Mouse (Mus musculus) gastrocnemius, postnatal 25 days (tissue): Measurements from ENCODE around the gene Best3. TPM values are rescaled to one million over a fixed set of nuclear protein-coding genes. Genes with fewer than 3 reads are reported as not detected.

Experiments used
- DNase-seq: peaks from one replicate; pipeline ENCODE4 v3.0.0; 2022
- long read RNA-seq, 2 experiments: library from polyadenylated mRNA; stranded (forward); transcript quantifications; one replicate each; pipeline ENCODE4 v2.0.0; 2021
- total RNA-seq, 2 experiments: library from RNA; stranded (reverse); gene quantifications; 1 replicate in 1 of 2; 2 replicates in 1 of 2; pipeline ENCODE4 v1.2.3; 2021

The Best3 gene
- total RNA-seq = 10 to 100 TPM; 18.2 to 18.6 TPM
- long read RNA-seq, experiment 1 = 0 reads
- long read RNA-seq, experiment 2, partial matches to known transcripts = 0 of 2 reads
- long read RNA-seq, experiment 2, other reads (novel, unspliced or antisense) = 2 of 2 reads

- no peak for DNase-seq
Measured at GRCm38 (mm10) chr10:116986264-116987082, at the start of gene Best3. Gene Best3 (plus strand): TSS chr10:116986314.

- no peak for DNase-seq
Measured at GRCm38 (mm10) chr10:116943025-116943424, 43.1 kb upstream of the Best3 start.

GRCm38 (mm10) chr10:116944144-116944543 is 42.0 kb upstream of the Best3 start:
- no peak for DNase-seq

- no peak for DNase-seq
Measured at GRCm38 (mm10) chr10:116944940-116945339, 41.2 kb upstream of the Best3 start.

DNA sequence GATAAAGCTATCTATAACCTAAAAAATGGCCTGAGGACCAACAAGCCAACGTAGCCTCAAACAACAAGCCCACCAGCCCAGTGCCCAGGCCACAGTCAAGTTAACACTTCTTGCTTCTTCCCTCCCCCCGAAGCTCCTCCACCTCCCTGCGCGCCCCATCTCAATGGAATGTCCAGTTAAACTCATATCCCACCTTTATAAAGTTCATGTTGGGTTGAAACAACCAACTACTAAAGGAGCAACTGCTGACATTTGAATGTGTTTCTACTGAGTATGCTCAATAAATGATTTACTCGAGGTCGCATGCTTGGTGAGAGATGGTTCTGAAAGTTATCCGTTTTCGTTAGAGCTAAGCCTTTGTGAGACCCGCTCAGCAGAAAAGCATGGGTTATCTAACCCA is 37.7 kb upstream of the Best3 start:
- DNase-seq = no peak

DNA sequence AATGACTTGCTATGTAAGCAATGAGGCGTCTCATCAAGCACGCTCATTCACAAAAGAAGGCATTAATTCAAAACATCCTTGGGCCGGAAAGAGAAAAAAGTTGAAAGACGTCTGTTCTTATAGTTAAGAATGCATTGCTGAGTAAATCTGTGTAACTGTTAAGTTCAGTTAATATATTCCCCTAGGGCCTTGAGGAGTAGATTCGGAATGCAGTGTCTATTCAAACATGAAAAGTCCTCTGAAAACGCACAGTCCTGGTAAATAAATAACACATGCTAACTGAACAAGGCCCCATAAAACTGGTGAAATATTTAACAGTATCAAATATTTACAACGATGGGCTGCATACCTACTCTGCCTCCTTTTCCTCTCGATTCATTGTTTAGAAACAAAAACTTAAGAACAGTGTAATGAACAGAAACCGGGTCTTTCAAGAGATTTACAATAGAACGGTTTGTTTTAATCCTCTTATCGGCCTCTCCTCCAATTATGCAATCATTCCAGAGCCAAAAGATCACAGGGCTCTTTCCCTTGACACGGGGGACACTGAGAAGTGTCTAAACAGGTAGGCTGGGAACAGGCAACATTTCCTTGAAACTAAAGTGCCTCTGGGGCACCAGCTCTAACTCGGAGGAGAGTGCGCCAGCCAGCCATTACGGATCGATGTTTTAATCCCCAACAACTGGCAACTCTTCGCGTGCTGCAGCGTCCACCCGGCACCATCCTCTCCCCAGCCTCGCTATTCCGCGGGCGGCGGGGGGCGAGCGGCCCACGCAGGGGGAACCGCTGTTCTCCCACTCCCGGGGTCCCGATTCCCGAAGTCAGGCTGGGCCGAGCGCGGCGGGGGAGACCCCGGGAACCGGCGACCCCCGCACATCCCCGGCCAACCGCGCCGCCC is 36.8 kb upstream of the Best3 start:
- no peak for DNase-seq

DNA sequence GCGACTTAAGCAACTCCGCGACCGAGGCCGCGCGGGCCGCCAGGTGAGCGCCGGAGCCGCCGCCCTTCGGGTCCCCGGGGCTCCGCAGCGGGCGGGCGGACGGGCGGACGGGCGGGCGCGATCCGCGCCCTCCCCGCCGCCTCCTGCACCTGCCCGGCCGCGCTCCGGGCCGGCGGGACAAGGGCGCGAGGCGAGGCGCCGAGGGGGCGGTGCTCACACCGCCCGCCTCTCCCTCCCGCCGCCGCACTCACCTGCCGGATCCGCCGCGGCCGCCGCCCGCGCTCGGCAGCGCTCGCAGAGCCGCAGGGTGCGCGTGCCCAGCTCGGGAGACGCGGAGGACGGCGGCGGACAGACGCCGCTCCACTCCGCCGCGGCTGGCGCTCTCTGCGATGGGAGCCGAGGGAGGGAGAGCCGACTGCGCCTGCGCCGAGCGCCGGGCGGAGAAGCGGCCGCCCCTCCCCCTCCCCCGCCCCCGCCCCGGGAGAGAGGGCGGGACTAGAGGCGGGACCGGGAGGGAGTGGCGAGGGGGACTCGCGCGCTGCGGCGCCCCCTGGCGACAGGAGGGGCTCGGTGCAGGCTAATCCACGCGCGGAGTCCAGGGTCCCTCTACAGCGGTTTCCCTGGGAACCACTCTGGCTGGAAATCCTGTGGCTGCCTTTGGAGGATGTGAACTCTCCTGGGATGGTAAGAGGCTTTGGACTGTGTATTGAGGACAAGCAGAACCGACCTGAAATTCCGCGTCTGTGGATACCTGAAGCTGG is 35.9 kb upstream of the Best3 start, which contains the start of gene Rab3ip:
Rab3ip (minus strand) TSS at position 761 of the 761 bp plus-strand sequence.
- DNase-seq = peak; percentile 89

- no peak for DNase-seq
Measured at GRCm38 (mm10) chr10:116950886-116951285, 35.2 kb upstream of the Best3 start.

GRCm38 (mm10) chr10:116955191-116955590 is 30.9 kb upstream of the Best3 start:
- DNase-seq = no peak

GRCm38 (mm10) chr10:116956483-116957158 is 29.5 kb upstream of the Best3 start:
- DNase-seq = no peak

DNA sequence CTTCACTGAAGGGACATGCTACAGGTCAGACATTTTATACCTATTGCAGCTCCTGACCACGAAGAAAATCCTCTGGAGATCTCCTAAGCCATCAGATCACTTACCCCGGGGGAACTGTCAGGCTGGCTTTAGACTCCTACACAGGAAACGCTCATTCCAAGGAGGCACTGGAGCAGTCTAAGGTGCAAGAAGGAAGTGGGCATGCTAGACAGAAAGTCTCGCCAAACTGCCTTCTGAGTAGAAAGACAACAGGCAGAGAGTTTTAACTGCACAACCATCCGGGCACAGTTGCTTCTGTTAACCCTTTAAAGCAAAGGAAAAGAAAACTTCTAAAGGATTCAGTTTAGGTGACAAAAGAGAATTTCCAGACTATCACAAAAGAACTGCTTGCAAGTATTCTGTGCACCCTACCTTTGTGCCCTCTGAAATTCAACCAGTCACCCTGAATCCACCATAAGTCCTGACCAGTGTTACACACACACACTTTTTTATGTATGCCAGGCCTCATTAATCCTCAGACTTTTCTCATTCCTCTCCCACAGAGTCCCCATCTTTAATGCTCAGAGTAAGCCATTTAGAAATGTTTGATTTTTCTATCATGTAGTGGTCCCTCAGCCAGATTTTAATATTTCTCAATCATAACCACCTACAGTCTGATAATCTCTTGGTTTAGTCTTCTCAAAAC is 28.1 kb upstream of the Best3 start:
- no peak for DNase-seq

- DNase-seq = no peak
Measured at GRCm38 (mm10) chr10:116962152-116962551, 24.0 kb upstream of the Best3 start.

DNA sequence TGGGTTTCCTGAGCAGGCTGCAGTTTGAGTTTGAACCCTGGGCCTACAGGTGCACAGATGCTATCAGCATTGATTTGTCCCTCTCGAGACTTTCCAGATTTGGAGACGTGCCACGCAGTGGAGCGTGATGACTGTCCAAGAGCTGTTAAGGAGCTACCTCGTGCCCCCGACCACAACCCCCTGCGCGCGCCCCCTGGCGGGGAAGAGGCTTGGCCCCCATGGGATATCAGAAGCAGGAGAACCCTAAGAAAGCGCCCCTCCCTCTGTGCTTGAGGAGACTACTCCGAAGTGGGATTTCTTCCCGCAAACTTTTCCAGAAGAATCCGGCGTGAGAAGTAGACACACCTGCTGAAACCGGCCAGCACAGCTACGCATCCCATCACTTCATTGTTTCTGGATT is 23.3 kb upstream of the Best3 start:
- no peak for DNase-seq

GRCm38 (mm10) chr10:116964084-116964483 is 22.0 kb upstream of the Best3 start:
- no peak for DNase-seq

DNA sequence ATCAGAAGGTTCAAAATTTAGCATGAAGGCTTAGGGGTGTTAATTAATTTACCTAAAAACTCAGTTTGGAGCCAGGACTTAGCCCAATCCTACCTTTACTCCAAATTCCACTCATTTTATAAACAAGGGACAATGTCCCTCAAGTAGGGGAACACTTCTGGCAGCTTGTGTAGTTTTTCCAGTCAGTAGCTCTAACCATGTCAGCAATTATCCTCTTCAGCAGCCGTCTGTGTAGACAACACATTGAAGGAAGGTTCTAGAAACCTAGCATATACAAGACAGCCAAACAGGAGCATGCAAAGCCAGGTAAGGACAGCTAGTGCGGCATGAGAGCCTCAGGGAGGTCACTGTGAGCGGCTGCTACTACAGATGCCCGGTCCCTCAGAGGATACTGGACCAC is 21.5 kb upstream of the Best3 start:
- no peak for DNase-seq

DNA sequence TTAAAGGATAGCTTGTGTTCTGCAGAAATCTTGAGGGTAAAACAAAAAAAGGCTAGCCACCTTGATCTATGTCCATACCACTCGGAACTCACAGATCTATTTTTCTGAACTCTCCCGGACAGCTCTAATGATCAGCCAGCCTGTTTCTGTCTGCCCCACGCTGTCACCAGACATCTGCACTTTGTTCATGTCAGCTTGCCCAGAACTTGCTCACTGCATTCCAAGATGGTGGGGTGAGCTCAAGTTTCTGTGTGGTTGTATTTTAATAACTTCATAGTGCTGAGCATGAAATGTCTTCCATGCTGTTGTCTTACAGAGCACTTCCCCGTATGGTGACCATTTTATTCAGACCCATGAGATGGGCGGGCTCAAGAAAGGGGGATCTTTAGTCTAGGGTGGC is 20.8 kb upstream of the Best3 start:
- no peak for DNase-seq

DNA sequence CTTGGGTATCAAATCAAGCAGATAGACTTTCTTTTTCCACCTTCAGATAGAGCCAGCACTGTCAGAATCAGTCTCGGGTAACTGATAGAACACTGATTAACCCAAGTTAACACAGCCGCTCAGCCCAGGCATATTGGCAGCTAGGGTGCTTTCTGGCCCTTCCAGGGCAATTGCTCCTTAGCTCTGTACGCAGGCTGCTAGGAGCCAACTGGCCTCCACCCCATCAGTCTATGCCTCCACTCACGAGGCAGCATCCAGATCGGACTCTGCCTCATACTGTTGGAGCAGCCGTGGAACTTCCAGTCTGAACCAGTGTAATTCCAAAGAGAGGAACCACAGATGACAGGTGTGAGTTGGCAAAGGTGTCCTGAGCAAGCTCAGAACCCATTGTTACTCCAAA is 20.0 kb upstream of the Best3 start:
- no peak for DNase-seq

DNA sequence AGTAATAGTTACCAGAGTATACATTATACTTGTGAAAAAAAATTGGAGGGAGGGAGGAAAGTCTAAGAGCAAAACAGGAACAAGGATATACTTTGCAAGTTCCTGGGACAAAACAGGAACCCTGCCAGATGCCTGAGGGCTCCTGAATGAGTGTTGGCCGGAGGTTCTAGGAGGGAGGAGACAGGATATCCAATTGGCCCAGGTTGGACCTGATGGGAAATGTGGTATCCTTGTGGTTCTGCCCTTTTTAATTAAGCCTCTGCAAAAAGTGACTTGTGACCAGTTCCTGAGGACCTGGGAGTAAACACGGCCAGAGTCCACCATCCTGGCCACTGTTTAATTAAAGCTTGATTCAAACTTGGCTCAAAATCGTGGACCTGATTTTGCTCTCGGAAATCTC is 17.4 kb upstream of the Best3 start:
- no peak for DNase-seq

DNA sequence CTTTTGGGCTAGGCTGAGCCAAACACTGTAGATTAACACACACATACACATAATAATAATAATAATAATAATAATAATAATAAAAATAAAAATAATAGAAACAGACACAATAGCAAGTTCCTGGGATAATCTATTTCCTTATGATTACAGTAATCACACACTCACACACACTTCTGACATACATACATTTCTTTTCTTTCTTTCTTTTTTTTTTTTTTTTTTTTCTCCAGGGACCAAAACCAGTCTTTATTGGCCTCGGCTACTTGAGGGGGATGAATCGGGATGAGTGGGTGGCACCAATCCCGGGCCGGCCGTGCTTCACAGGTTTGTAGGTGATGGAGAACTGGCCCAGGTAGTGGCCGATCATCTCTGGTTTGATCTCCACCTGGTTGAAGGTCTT is 13.6 kb upstream of the Best3 start, which contains the start of gene Gm10271:
Gm10271 (minus strand) TSS at position 101 of the 400 bp plus-strand sequence.
- no peak for DNase-seq

GRCm38 (mm10) chr10:116977455-116977854 is 8.7 kb upstream of the Best3 start:
- DNase-seq = no peak

GRCm38 (mm10) chr10:116977858-116978257 is 8.3 kb upstream of the Best3 start:
- no peak for DNase-seq
